Mouse (Mus musculus) heart, embryonic 13.5 days (tissue): ENCODE measurements at regions not wholly inside any gene's neighbourhood (a gene's known extent, or its start where the extent isn't known, plus 50 kb on each side); places are given as distances from the start of the nearest gene placed in this dataset.

Experiments used
- ATAC-seq: fragments of 200-750 bp; cut with Nextera tagmentation; 2 replicates; pipeline ENCODE4 v1.8.0; 2017; ENCODE audit warnings: moderate TSS enrichment; ENCODE audit not compliant: insufficient number of reproducible peaks, low FRiP score, low TSS enrichment; ENCODE audit errors: extremely low read depth
- H3K27ac ChIP-seq: fragments of 300-500 bp; sonication (generic); replicated peaks from 2 replicates; pipeline ENCODE4 v1.5.1; 2015; ENCODE audit warnings: moderate library complexity, mild to moderate bottlenecking, inconsistent platforms
- H3K27me3 ChIP-seq: fragments of 300-500 bp; sonication (generic); replicated peaks from 2 replicates; pipeline ENCODE4 v1.6.1; 2015; ENCODE audit warnings: mild to moderate bottlenecking, inconsistent platforms
- H3K36me3 ChIP-seq: fragments of 300-500 bp; sonication (generic); 2 replicates; pipeline ENCODE4 v1.6.1; 2015; ENCODE audit warnings: mild to moderate bottlenecking, inconsistent platforms
- H3K4me1 ChIP-seq: fragments of 300-500 bp; sonication (generic); 2 replicates; pipeline ENCODE4 v1.6.1; 2015; ENCODE audit warnings: inconsistent platforms
- H3K4me2 ChIP-seq: fragments of 300-500 bp; sonication (generic); 2 replicates; pipeline ENCODE4 v1.6.1; 2015; ENCODE audit warnings: inconsistent platforms, mild to moderate bottlenecking, moderate library complexity
- H3K4me3 ChIP-seq: fragments of 300-500 bp; sonication (generic); 2 replicates; pipeline ENCODE4 v1.5.1; 2015; ENCODE audit warnings: moderate library complexity, mild to moderate bottlenecking, inconsistent platforms
- H3K9ac ChIP-seq: fragments of 300-500 bp; sonication (generic); 2 replicates; pipeline ENCODE4 v1.6.1; 2015; ENCODE audit warnings: inconsistent platforms, mild to moderate bottlenecking, moderate library complexity
- H3K9me3 ChIP-seq: fragments of 300-500 bp; sonication (generic); 2 replicates; pipeline ENCODE4 v1.6.1; 2016; ENCODE audit warnings: inconsistent platforms
- WGBS: fragments of 180-500 bp; shearing (Covaris S2); methylation state at CpG from one replicate; pipeline ENCODE4 v1.1.7; 2015; ENCODE audit warnings: mixed read lengths; 5-methylcytosine and 5-hydroxymethylcytosine counted together

DNA sequence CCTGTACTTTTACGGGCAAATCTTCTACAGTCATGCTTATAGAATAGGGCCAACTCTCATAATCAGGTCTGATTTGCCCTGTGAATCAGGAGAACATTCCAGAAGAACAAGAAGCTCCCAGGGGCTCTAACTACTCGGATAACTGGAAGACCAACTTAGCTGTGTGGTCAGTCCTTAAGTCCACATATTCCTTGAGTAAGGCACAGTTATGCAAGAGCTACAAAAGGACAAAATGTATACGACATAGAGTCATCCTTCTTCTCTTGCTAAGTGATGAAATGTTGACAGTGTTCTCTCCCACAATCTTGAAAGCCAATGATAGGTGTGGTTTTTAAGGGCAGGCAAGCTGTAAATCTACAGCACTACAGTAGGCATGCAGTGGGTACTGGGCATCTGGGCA is 310.7 kb upstream of the Pitrm1 start:
- no peak overlapping the region for H3K4me2 ChIP-seq
- H3K9me3 ChIP-seq: no peaks in the 10 kb centered on the region
- H3K27ac ChIP-seq: no peak overlapping the region
- no peaks in the 10 kb centered on the region for H3K36me3 ChIP-seq
- ATAC-seq: no peak
- H3K27me3 ChIP-seq: no peaks in the 10 kb centered on the region
- H3K4me1 ChIP-seq: no peaks in the 10 kb centered on the region
- no peak overlapping the region for H3K4me3 ChIP-seq
- 65% methylated on average over 3 of the region's 3 CpGs for WGBS
- no peak overlapping the region for H3K9ac ChIP-seq

- ATAC-seq: no peak
- WGBS: 52% methylated on average over 3 of the region's 3 CpGs
- no peaks in the 10 kb centered on the region for H3K36me3 ChIP-seq
- H3K4me2 ChIP-seq: no peak overlapping the region
- H3K9ac ChIP-seq: no peak overlapping the region
- no peaks in the 10 kb centered on the region for H3K27me3 ChIP-seq
- no peak overlapping the region for H3K27ac ChIP-seq
- H3K9me3 ChIP-seq: no peaks in the 10 kb centered on the region
- no peaks in the 10 kb centered on the region for H3K4me1 ChIP-seq
- H3K4me3 ChIP-seq: no peak overlapping the region
These were observed 307.1 kb upstream of the Pitrm1 start for GRCm38 (mm10) chr13:6240855-6241254.

- Histone ChIP-seq H3K9me3 (no peaks in the 10 kb centered on the region), H3K4me2 (no peak overlapping the region), H3K27ac (no peak overlapping the region), H3K27me3 (no peaks in the 10 kb centered on the region), H3K4me1 (no peaks in the 10 kb centered on the region), H3K9ac (no peak overlapping the region), H3K36me3 (no peaks in the 10 kb centered on the region), H3K4me3 (no peak overlapping the region)
- WGBS: 78% methylated on average over 5 of the region's 5 CpGs
- ATAC-seq: no peak
These were observed 306.4 kb upstream of the Pitrm1 start for GRCm38 (mm10) chr13:6241472-6242123.

GRCm38 (mm10) chr13:6250106-6250505 is 297.8 kb upstream of the Pitrm1 start:
- ATAC-seq: no peak; the same call in 1 of the 2 replicates
- Histone ChIP-seq H3K4me3 (no peak overlapping the region), H3K4me2 (no peak overlapping the region), H3K27ac (peak overlapping the region; percentile 65), H3K9me3 (peaks cover 3% of the 10 kb centered on the region; the same call in 1 of the 2 replicates), H3K27me3 (no peaks in the 10 kb centered on the region), H3K9ac (no peak overlapping the region), H3K36me3 (no peaks in the 10 kb centered on the region), H3K4me1 (peaks cover 23% of the 10 kb centered on the region)
- WGBS: 32% methylated on average over 3 of the region's 3 CpGs

- Histone ChIP-seq H3K4me2 (no peak overlapping the region), H3K27me3 (no peaks in the 10 kb centered on the region), H3K9ac (no peak overlapping the region), H3K36me3 (no peaks in the 10 kb centered on the region), H3K4me1 (peaks cover 23% of the 10 kb centered on the region), H3K4me3 (no peak overlapping the region), H3K27ac (peak overlapping the region; percentile 65), H3K9me3 (peaks cover 3% of the 10 kb centered on the region; the same call in 1 of the 2 replicates)
- WGBS: 51% methylated on average over 4 of the region's 4 CpGs
- peak; percentile 53; the same call in 1 of the 2 replicates for ATAC-seq
These were observed 296.7 kb upstream of the Pitrm1 start for GRCm38 (mm10) chr13:6251025-6251862.

DNA sequence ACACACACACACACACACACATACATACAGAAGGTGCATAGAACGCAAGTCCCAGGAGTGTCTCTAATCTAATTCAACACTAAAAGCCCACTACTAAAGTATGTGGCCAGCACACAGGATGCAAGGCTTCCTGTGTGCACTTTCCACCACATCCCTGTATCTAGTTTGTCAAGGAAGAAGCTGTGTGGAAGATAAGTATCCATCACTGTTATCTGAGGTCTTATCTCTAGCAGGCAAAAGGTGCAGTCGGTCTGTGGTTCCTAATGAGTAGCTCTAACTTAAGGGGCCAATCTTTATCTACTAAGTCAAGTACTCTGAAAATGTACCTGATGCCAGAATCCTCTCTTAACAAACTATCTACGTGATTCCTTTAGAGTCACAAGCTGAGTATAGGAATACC is 295.8 kb upstream of the Pitrm1 start:
- WGBS: 42% methylated on average over 3 of the region's 3 CpGs
- 0 out of 2 replicates have a peak overlapping the region, but pooled peaks have one; percentile 54 for H3K27ac ChIP-seq
- no peaks in the 10 kb centered on the region for H3K27me3 ChIP-seq

GRCm38 (mm10) chr13:6255303-6255702 is 292.6 kb upstream of the Pitrm1 start:
- H3K4me2 ChIP-seq: no peak overlapping the region
- H3K4me3 ChIP-seq: no peak overlapping the region
- H3K4me1 ChIP-seq: peaks cover 19% of the 10 kb centered on the region
- peaks cover 3% of the 10 kb centered on the region; the same call in 1 of the 2 replicates for H3K9me3 ChIP-seq
- 79% methylated on average over 5 of the region's 5 CpGs for WGBS
- H3K27me3 ChIP-seq: no peaks in the 10 kb centered on the region
- ATAC-seq: no peak
- H3K36me3 ChIP-seq: no peaks in the 10 kb centered on the region
- no peak overlapping the region for H3K9ac ChIP-seq
- H3K27ac ChIP-seq: no peak overlapping the region

More for the DNA sequence above, 295.8 kb upstream of the Pitrm1 start:
- H3K9me3 ChIP-seq: peaks cover 3% of the 10 kb centered on the region; the same call in 1 of the 2 replicates
- H3K4me2 ChIP-seq: no peak overlapping the region
- no peak overlapping the region for H3K9ac ChIP-seq
- H3K36me3 ChIP-seq: no peaks in the 10 kb centered on the region
- H3K4me3 ChIP-seq: no peak overlapping the region
- H3K4me1 ChIP-seq: peaks cover 23% of the 10 kb centered on the region
- no peak for ATAC-seq

- ATAC-seq: no peak
- Histone ChIP-seq H3K9ac (no peak overlapping the region), H3K36me3 (no peaks in the 10 kb centered on the region)
These were observed 292.0 kb upstream of the Pitrm1 start for GRCm38 (mm10) chr13:6255728-6256496.

GRCm38 (mm10) chr13:6258456-6258855 is 289.5 kb upstream of the Pitrm1 start:
- Histone ChIP-seq H3K27ac (no peak overlapping the region), H3K4me2 (no peak overlapping the region), H3K36me3 (no peaks in the 10 kb centered on the region), H3K4me1 (no peaks in the 10 kb centered on the region), H3K27me3 (no peaks in the 10 kb centered on the region), H3K4me3 (no peak overlapping the region), H3K9me3 (peaks cover 3% of the 10 kb centered on the region; the same call in 1 of the 2 replicates), H3K9ac (no peak overlapping the region)
- WGBS: 70% methylated on average over 1 of the region's 1 CpGs
- ATAC-seq: no peak

More at GRCm38 (mm10) chr13:6255728-6256496, 292.0 kb upstream of the Pitrm1 start:
- peaks cover 13% of the 10 kb centered on the region for H3K4me1 ChIP-seq
- H3K4me2 ChIP-seq: no peak overlapping the region
- no peaks in the 10 kb centered on the region for H3K27me3 ChIP-seq
- no peak overlapping the region for H3K27ac ChIP-seq
- peaks cover 3% of the 10 kb centered on the region; the same call in 1 of the 2 replicates for H3K9me3 ChIP-seq
- no peak overlapping the region for H3K4me3 ChIP-seq

GRCm38 (mm10) chr13:6260321-6260865 is 287.6 kb upstream of the Pitrm1 start:
- Histone ChIP-seq H3K27ac (no peak overlapping the region), H3K27me3 (no peaks in the 10 kb centered on the region), H3K9me3 (no peaks in the 10 kb centered on the region), H3K4me3 (no peak overlapping the region), H3K36me3 (no peaks in the 10 kb centered on the region), H3K4me2 (no peak overlapping the region), H3K9ac (no peak overlapping the region), H3K4me1 (no peaks in the 10 kb centered on the region)
- ATAC-seq: no peak
- 84% methylated on average over 3 of the region's 3 CpGs for WGBS

GRCm38 (mm10) chr13:6261458-6261857 is 286.5 kb upstream of the Pitrm1 start:
- Histone ChIP-seq H3K4me2 (no peak overlapping the region), H3K36me3 (no peaks in the 10 kb centered on the region), H3K4me3 (no peak overlapping the region), H3K4me1 (no peaks in the 10 kb centered on the region), H3K9me3 (no peaks in the 10 kb centered on the region), H3K27me3 (no peaks in the 10 kb centered on the region), H3K9ac (no peak overlapping the region), H3K27ac (no peak overlapping the region)
- 85% methylated on average over 4 of the region's 4 CpGs for WGBS
- ATAC-seq: no peak
